Comparison of ENCODE assay signal across 10 mouse cellular contexts in the genomic region with DNA sequence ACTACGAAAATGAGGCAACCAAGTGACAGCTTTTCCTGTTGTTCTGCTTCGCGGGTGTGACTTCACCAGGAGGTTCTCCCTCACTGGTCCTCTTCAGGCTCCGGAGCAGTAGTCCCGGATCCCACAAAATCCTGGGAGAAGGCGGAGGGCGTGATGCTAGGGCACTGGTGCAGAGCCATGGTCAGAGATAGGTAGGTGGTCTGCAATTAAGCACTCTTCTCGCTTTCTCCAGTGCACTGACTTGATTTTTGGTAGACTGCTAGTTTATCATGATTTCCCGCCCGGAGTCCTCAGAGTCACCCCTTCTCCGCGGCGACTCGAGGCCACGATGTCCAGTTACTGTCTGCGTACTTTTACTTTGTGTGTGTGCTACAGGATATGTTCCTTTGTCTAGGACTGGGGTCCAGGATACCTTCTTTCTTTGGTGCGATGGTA. TPM values are rescaled to one million over a fixed set of nuclear protein-coding genes. Genes with fewer than 3 reads are reported as not detected.
DNase-seq lines count a peak whose midpoint lies in the region; ATAC-seq and TF ChIP-seq lines count a peak whose summit lies in the region.
"Had no signal": no experiment of that assay in that cellular context is flagged by ENCODE, and none has a peak within 500 bp of the region (broad histone marks: within the 10 kb centered on the region; RNA-seq: fewer than 3 reads in every experiment).

No protein-coding gene starts in this region.

- peak overlapping the region; percentile 31 for H3K4me2 ChIP-seq in embryonic facial prominence, embryonic 13.5 days
- H3K4me2 ChIP-seq in intestine, embryonic 15.5 days (replicated peaks): peak overlapping the region; percentile 38
- peak overlapping the region; percentile 11 for H3K4me2 ChIP-seq in neural tube, embryonic 13.5 days

- no peak for TF ChIP-seq CTCF in lung, adult 2 months (IDR thresholded peaks at IDR 0.05; ENCODE audit: insufficient read depth, low read length)

- no peaks in the 10 kb centered on the region for H3K36me3 ChIP-seq in embryonic facial prominence, embryonic 13.5 days
- H3K36me3 ChIP-seq in intestine, embryonic 15.5 days: no peaks in the 10 kb centered on the region
- H3K36me3 ChIP-seq in neural tube, embryonic 13.5 days: no peaks in the 10 kb centered on the region

- peaks cover 4% of the 10 kb centered on the region for H3K4me1 ChIP-seq in lung, adult 2 months (ENCODE audit: control insufficient read depth, insufficient read depth, low read length)
- H3K4me1 ChIP-seq in embryonic facial prominence, embryonic 13.5 days: peaks cover 6% of the 10 kb centered on the region; the same call in 1 of the 2 replicates
- H3K4me1 ChIP-seq in intestine, embryonic 15.5 days (replicated peaks): peaks cover 4% of the 10 kb centered on the region; the same call in 1 of the 2 replicates
- H3K4me1 ChIP-seq in neural tube, embryonic 13.5 days (replicated peaks): no peaks in the 10 kb centered on the region; the same call in 1 of the 2 replicates

- peaks cover 86% of the 10 kb centered on the region for H3K27me3 ChIP-seq in embryonic facial prominence, embryonic 13.5 days
- H3K27me3 ChIP-seq in intestine, embryonic 15.5 days (replicated peaks): peaks cover 34% of the 10 kb centered on the region
- peaks cover 94% of the 10 kb centered on the region for H3K27me3 ChIP-seq in neural tube, embryonic 13.5 days

- H3K9ac ChIP-seq in embryonic facial prominence, embryonic 13.5 days: no peak overlapping the region
- no peak overlapping the region for H3K9ac ChIP-seq in intestine, embryonic 15.5 days
- no peak overlapping the region for H3K9ac ChIP-seq in neural tube, embryonic 13.5 days

- TF ChIP-seq POLR2A in lung, adult 2 months (IDR thresholded peaks at IDR 0.05; ENCODE audit: borderline replicate concordance, extremely low read depth, low read depth, low read length): no peak

- H3K4me3 ChIP-seq in lung, adult 2 months (replicated peaks; ENCODE audit: extremely low read depth, low read depth, low read length): peak overlapping the region; percentile 27
- peak overlapping the region; percentile 19 for H3K4me3 ChIP-seq in embryonic facial prominence, embryonic 13.5 days
- H3K4me3 ChIP-seq in intestine, embryonic 15.5 days (replicated peaks): peak overlapping the region; percentile 15; the same call in 1 of the 2 replicates
- no peak overlapping the region for H3K4me3 ChIP-seq in neural tube, embryonic 13.5 days

- H3K9me3 ChIP-seq in embryonic facial prominence, embryonic 13.5 days: no peaks in the 10 kb centered on the region
- H3K9me3 ChIP-seq in intestine, embryonic 15.5 days: no peaks in the 10 kb centered on the region
- H3K9me3 ChIP-seq in neural tube, embryonic 13.5 days: peaks cover 5% of the 10 kb centered on the region; the same call in 1 of the 2 replicates

- DNase-seq in lung, adult 2 months: no peak
- DNase-seq in lung, postnatal 14 days: no peak
- DNase-seq in ovary, postnatal 14 days (ENCODE audit: low spot score): no peak
- no peak for DNase-seq in frontal cortex, postnatal 14 days (ENCODE audit: low spot score in 2 of 2)
- DNase-seq in gastrocnemius, adult 18-20 months (ENCODE audit: low spot score): no peak
- DNase-seq: thymus, postnatal 14 days had no signal

- no peak overlapping the region for H3K27ac ChIP-seq in embryonic facial prominence, embryonic 13.5 days
- H3K27ac ChIP-seq in intestine, embryonic 15.5 days: no peak overlapping the region
- H3K27ac ChIP-seq in neural tube, embryonic 13.5 days (replicated peaks): no peak overlapping the region

- 5% methylated on average over 17 of the region's 17 CpGs for WGBS in lung, adult 2 months
- 20% methylated on average over 17 of the region's 17 CpGs for WGBS in embryonic facial prominence, embryonic 13.5 days
- 9% methylated on average over 17 of the region's 17 CpGs for WGBS in intestine, embryonic 15.5 days
- 9% methylated on average over 17 of the region's 17 CpGs for WGBS in neural tube, embryonic 13.5 days

- ATAC-seq in embryonic facial prominence, embryonic 13.5 days (ENCODE audit: insufficient number of reproducible peaks, insufficient read depth, low FRiP score, low TSS enrichment, low read depth): no peak
- no peak for ATAC-seq in intestine, embryonic 15.5 days
- no peak for ATAC-seq in neural tube, embryonic 13.5 days (ENCODE audit: low read depth)

RNA-seq across cellular contexts. Expression of a gene that starts 4.9 kb away (rescaled TPM):
- 0.33 and 0.34 TPM in 2 replicates for polyA plus RNA-seq in lung, adult 2 months (2012; rRNA removed)
- 0.59 and 1.2 TPM in 2 replicates for polyA plus RNA-seq in embryonic facial prominence, embryonic 13.5 days (2015; fragmentation: Nextera tagmentation; extraction: Ambion mirVana)
- 1.4 and 1.5 TPM in 2 replicates for polyA plus RNA-seq in intestine, embryonic 15.5 days (2015; fragmentation: Nextera tagmentation; extraction: Ambion mirVana)
- polyA plus RNA-seq in neural tube, embryonic 13.5 days (2015; fragmentation: Nextera tagmentation; extraction: Ambion mirVana): 0.17 and 0.18 TPM in 2 replicates
- not detected for total RNA-seq in gastrocnemius, adult 18-20 months (2021)
- total RNA-seq: liver, adult 2 months had no signal
- polyA plus RNA-seq: liver, adult 2 months had no signal

RNA-seq across cellular contexts. Expression of a gene that starts 20.9 kb away (rescaled TPM):
- 0.87 and 1.8 TPM in 2 replicates for polyA plus RNA-seq in lung, adult 2 months (2012; rRNA removed)
- 5.2 and 5.4 TPM in 2 replicates for polyA plus RNA-seq in embryonic facial prominence, embryonic 13.5 days (2015; fragmentation: Nextera tagmentation; extraction: Ambion mirVana)
- polyA plus RNA-seq in intestine, embryonic 15.5 days (2015; fragmentation: Nextera tagmentation; extraction: Ambion mirVana): 3.0 and 7.8 TPM in 2 replicates
- 1.7 TPM in 1 of 2 replicates, not detected in the other for polyA plus RNA-seq in neural tube, embryonic 13.5 days (2015; fragmentation: Nextera tagmentation; extraction: Ambion mirVana)
- 1 to 10 TPM; 1.6 to 2.2 TPM for total RNA-seq in gastrocnemius, adult 18-20 months (2021)
- polyA plus RNA-seq: liver, adult 2 months had no signal

RNA-seq across cellular contexts. Expression of a gene that starts 21.2 kb away (rescaled TPM):
- polyA plus RNA-seq in lung, adult 2 months (2012; rRNA removed): 0.74 and 3.1 TPM in 2 replicates
- polyA plus RNA-seq in embryonic facial prominence, embryonic 13.5 days (2015; fragmentation: Nextera tagmentation; extraction: Ambion mirVana): 9.5 and 15.3 TPM in 2 replicates
- polyA plus RNA-seq in intestine, embryonic 15.5 days (2015; fragmentation: Nextera tagmentation; extraction: Ambion mirVana): 5.0 and 5.8 TPM in 2 replicates
- 2.5 and 3.8 TPM in 2 replicates for polyA plus RNA-seq in neural tube, embryonic 13.5 days (2015; fragmentation: Nextera tagmentation; extraction: Ambion mirVana)
- total RNA-seq in gastrocnemius, adult 18-20 months (2021): 1 to 10 TPM; 2.1 to 3.6 TPM

RNA-seq across cellular contexts. Expression of a gene that starts 26.7 kb away (rescaled TPM):
- 5.1 and 5.2 TPM in 2 replicates for polyA plus RNA-seq in lung, adult 2 months (2012; rRNA removed)
- 26.0 and 31.3 TPM in 2 replicates for polyA plus RNA-seq in embryonic facial prominence, embryonic 13.5 days (2015; fragmentation: Nextera tagmentation; extraction: Ambion mirVana)
- 21.0 and 23.6 TPM in 2 replicates for polyA plus RNA-seq in intestine, embryonic 15.5 days (2015; fragmentation: Nextera tagmentation; extraction: Ambion mirVana)
- polyA plus RNA-seq in neural tube, embryonic 13.5 days (2015; fragmentation: Nextera tagmentation; extraction: Ambion mirVana): 8.8 and 10.1 TPM in 2 replicates
- total RNA-seq in gastrocnemius, adult 18-20 months (2021): 10 to 100 TPM; 27.1 to 27.8 TPM

RNA-seq across cellular contexts. Expression of a gene that starts 28.3 kb away (rescaled TPM):
- 0.54 and 1.1 TPM in 2 replicates for polyA plus RNA-seq in lung, adult 2 months (2012; rRNA removed)
- 78.1 and 82.3 TPM in 2 replicates for polyA plus RNA-seq in embryonic facial prominence, embryonic 13.5 days (2015; fragmentation: Nextera tagmentation; extraction: Ambion mirVana)
- 23.9 and 40.6 TPM in 2 replicates for polyA plus RNA-seq in intestine, embryonic 15.5 days (2015; fragmentation: Nextera tagmentation; extraction: Ambion mirVana)
- 8.4 and 11.4 TPM in 2 replicates for polyA plus RNA-seq in neural tube, embryonic 13.5 days (2015; fragmentation: Nextera tagmentation; extraction: Ambion mirVana)
- total RNA-seq in gastrocnemius, adult 18-20 months (2021): 1 to 10 TPM; 2.5 to 2.9 TPM
